Mouse (Mus musculus): ENCODE measurements around the gene Poc1a.

- TF ChIP-seq POLR2A (IDR thresholded peaks at IDR 0.05; ENCODE audit: insufficient read depth, low read length) (no peak), CTCF (IDR thresholded peaks at IDR 0.05; ENCODE audit: low read depth, low read length) (no peak), EP300 (IDR thresholded peaks at IDR 0.05; ENCODE audit: insufficient read depth, low read depth, low read length) (no peak)
These were observed 11.6 kb upstream of the Poc1a start for GRCm38 (mm10) chr9:106269076-106269788.
